Mouse (Mus musculus): ENCODE measurements at regions not wholly inside any gene's neighbourhood (a gene's known extent, or its start where the extent isn't known, plus 50 kb on each side); places are given as distances from the start of the nearest gene placed in this dataset.

DNA sequence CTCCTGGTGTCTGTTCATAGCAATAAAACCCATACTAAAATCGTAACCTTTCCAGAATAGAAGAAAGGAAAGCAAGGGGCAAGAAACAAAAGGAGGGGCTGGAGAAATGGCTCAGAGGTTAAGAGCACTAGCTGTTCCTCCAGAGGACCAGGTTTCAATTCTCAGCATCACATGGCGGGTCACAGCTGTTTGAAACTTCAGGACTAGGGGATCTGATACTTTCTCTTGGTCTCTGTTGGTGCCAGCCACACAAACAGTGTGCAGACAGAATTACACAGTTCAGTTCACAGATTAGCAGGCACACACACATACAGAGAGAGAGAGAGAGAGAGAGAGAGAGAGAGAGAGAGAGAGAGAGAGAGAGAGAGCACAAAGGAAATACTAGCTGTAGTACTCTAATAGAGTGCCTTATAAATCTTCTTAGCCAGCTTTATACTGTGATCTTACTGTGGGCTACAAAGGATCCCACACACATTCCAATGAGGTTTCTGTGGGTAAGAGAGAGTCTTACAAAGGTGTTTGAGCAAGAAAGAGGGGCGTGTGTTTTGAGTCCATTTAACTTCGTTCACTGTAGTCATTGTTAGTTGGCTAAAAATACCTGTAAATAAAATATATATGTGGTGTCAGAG lies 89.2 kb upstream of the Cops8 start:
- TF ChIP-seq POLR2A (IDR thresholded peaks at IDR 0.05; ENCODE audit: low read depth, low read length) (no peak), CTCF (IDR thresholded peaks at IDR 0.05; ENCODE audit: extremely low read depth, insufficient read depth, insufficient read length, insufficient replicate concordance) (no peak)
